Mouse (Mus musculus) liver (tissue): ENCODE results near the gene Nfatc2ip.
A peak's percentile ranks its signal among the peaks of the same experiment; 100 is the strongest.

Experiments used
- DNase-seq: peaks from one replicate; pipeline ENCODE4 v3.0.0-alpha.2; 2020; ENCODE audit warnings: mixed read lengths

The Nfatc2ip gene

GRCm38 (mm10) chr7:126396298-126397119 lies at the start of gene Nfatc2ip:
Gene Nfatc2ip (minus strand): TSS chr7:126396737.
- DNase-seq, result peak; percentile 93

GRCm38 (mm10) chr7:126446217-126446616 lies 49.7 kb upstream of the Nfatc2ip start:
- no peak for DNase-seq

GRCm38 (mm10) chr7:126445104-126445815 lies 48.7 kb upstream of the Nfatc2ip start:
- DNase-seq, result no peak

GRCm38 (mm10) chr7:126444536-126444935 lies 48.0 kb upstream of the Nfatc2ip start:
- DNase-seq, result no peak

- no peak for DNase-seq
Measured at GRCm38 (mm10) chr7:126443997-126444396, 47.5 kb upstream of the Nfatc2ip start.

GRCm38 (mm10) chr7:126440134-126440533 lies 43.6 kb upstream of the Nfatc2ip start:
- DNase-seq, result no peak

GRCm38 (mm10) chr7:126436851-126437250 lies 40.3 kb upstream of the Nfatc2ip start:
- DNase-seq, result peak; percentile 68

- DNase-seq, result no peak
Measured at GRCm38 (mm10) chr7:126435801-126436200, 39.3 kb upstream of the Nfatc2ip start.

- no peak for DNase-seq
Measured at GRCm38 (mm10) chr7:126434726-126435125, 38.2 kb upstream of the Nfatc2ip start.

- DNase-seq, result no peak
Measured at GRCm38 (mm10) chr7:126430167-126430566, 33.6 kb upstream of the Nfatc2ip start.

GRCm38 (mm10) chr7:126429503-126429898 lies 33.0 kb upstream of the Nfatc2ip start:
- DNase-seq, result no peak

- peak; percentile 91 for DNase-seq
Measured at GRCm38 (mm10) chr7:126428631-126429502, 32.3 kb upstream of the Nfatc2ip start, which contains the start of gene Rabep2. Gene Rabep2 (plus strand): TSS chr7:126428759.

GRCm38 (mm10) chr7:126428154-126428553 lies 31.6 kb upstream of the Nfatc2ip start:
- no peak for DNase-seq

- DNase-seq, result no peak
Measured at GRCm38 (mm10) chr7:126427323-126427860, 30.9 kb upstream of the Nfatc2ip start.

- DNase-seq, result no peak
Measured at GRCm38 (mm10) chr7:126424161-126424560, 27.6 kb upstream of the Nfatc2ip start.

GRCm38 (mm10) chr7:126421756-126422155 lies 25.2 kb upstream of the Nfatc2ip start:
- DNase-seq, result no peak

GRCm38 (mm10) chr7:126418496-126418895 lies 22.0 kb upstream of the Nfatc2ip start:
- no peak for DNase-seq

- no peak for DNase-seq
Measured at GRCm38 (mm10) chr7:126417606-126418005, 21.1 kb upstream of the Nfatc2ip start.

- DNase-seq, result no peak
Measured at GRCm38 (mm10) chr7:126417045-126417444, 20.5 kb upstream of the Nfatc2ip start.

- DNase-seq, result no peak
Measured at GRCm38 (mm10) chr7:126416615-126417014, 20.1 kb upstream of the Nfatc2ip start.

GRCm38 (mm10) chr7:126414725-126415124 lies 18.2 kb upstream of the Nfatc2ip start, which contains the start of gene Cd19:
Gene Cd19 (minus strand): TSS chr7:126414889.
- DNase-seq, result no peak

- DNase-seq, result no peak
Measured at GRCm38 (mm10) chr7:126411061-126411460, 14.5 kb upstream of the Nfatc2ip start.

- DNase-seq, result no peak
Measured at GRCm38 (mm10) chr7:126408686-126409085, 12.1 kb upstream of the Nfatc2ip start.
